Mouse (Mus musculus) layer of hippocampus, postnatal 25 days (tissue): ENCODE data around the gene G430095P16Rik. TPM values are rescaled to one million over a fixed set of nuclear protein-coding genes. Genes with fewer than 3 reads are reported as not detected.

Source experiments
- DNase-seq, 2 experiments: peaks; one replicate each; pipeline ENCODE4 v3.0.0; 2022; ENCODE audit warnings: mixed read lengths in 2 of 2, low spot score in 1 of 2; ENCODE audit errors: extremely low spot score in 1 of 2
- total RNA-seq, 2 experiments: library from RNA; stranded (reverse); gene quantifications; 2 replicates each; pipeline ENCODE4 v1.2.3; 2021

G430095P16Rik gene
- total RNA-seq, 2 experiments from 2014 or later, result not detected

GRCm38 (mm10) chr8:84702561-84702960, 20.2 kb upstream of the G430095P16Rik start:
- no peak for DNase-seq

GRCm38 (mm10) chr8:84702963-84703465, 19.8 kb upstream of the G430095P16Rik start:
- DNase-seq, result peak; percentile 3 to 9

- peak; percentile 8 to 17 for DNase-seq
These were observed 19.1 kb upstream of the G430095P16Rik start for GRCm38 (mm10) chr8:84703466-84704249.

- peak; percentile 66 to 83 for DNase-seq
These were observed 18.5 kb upstream of the G430095P16Rik start for GRCm38 (mm10) chr8:84704356-84704755.

GRCm38 (mm10) chr8:84704867-84705831, 17.7 kb upstream of the G430095P16Rik start:
- DNase-seq, result peak; percentile 31 to 45

GRCm38 (mm10) chr8:84705960-84706359, 16.8 kb upstream of the G430095P16Rik start:
- DNase-seq, result no peak

- DNase-seq, result no peak
These were observed 16.1 kb upstream of the G430095P16Rik start for GRCm38 (mm10) chr8:84706610-84707266.

- DNase-seq, result no peak
These were observed 15.4 kb upstream of the G430095P16Rik start for GRCm38 (mm10) chr8:84707267-84707883.

- DNase-seq, result no peak
These were observed 14.7 kb upstream of the G430095P16Rik start for GRCm38 (mm10) chr8:84708071-84708541.

GRCm38 (mm10) chr8:84708774-84709475, 13.9 kb upstream of the G430095P16Rik start:
- DNase-seq, result peak; percentile 85

- no peak for DNase-seq
These were observed 12.9 kb upstream of the G430095P16Rik start for GRCm38 (mm10) chr8:84709931-84710330.

GRCm38 (mm10) chr8:84711312-84711711, 11.5 kb upstream of the G430095P16Rik start:
- DNase-seq, result no peak

GRCm38 (mm10) chr8:84711933-84712758, 10.7 kb upstream of the G430095P16Rik start:
- DNase-seq, result no peak

GRCm38 (mm10) chr8:84712759-84713120, 10.1 kb upstream of the G430095P16Rik start:
- no peak for DNase-seq

- no peak for DNase-seq
These were observed 9.4 kb upstream of the G430095P16Rik start for GRCm38 (mm10) chr8:84713381-84713780.

GRCm38 (mm10) chr8:84714161-84714560, 8.6 kb upstream of the G430095P16Rik start:
- no peak for DNase-seq

- no peak for DNase-seq
These were observed 6.8 kb upstream of the G430095P16Rik start for GRCm38 (mm10) chr8:84715893-84716468.

GRCm38 (mm10) chr8:84716790-84717189, 6.0 kb upstream of the G430095P16Rik start:
- DNase-seq, result no peak
